Mouse (Mus musculus): ENCODE results near the gene Clip1.
"Not testable (repeated sequence)": the region's sequence is repeated elsewhere in the genome, so short reads cannot be mapped to it uniquely, and the experiment has no call there.

Clip1 gene

GRCm38 (mm10) chr5:123684221-123685144 is at the start of gene Clip1:
Gene Clip1, minus strand, starts transcription at chr5:123684618.
- in situ Hi-C loops (cut with MseI, MboI): no loop called here

- in situ Hi-C loops (cut with MseI, MboI): no loop called here
Measured at GRCm38 (mm10) chr5:123730981-123731380, 46.6 kb upstream of the Clip1 start.

GRCm38 (mm10) chr5:123723816-123724215 is 39.4 kb upstream of the Clip1 start:
- in situ Hi-C loops (cut with MseI, MboI): not testable (repeated sequence)

- in situ Hi-C loops (cut with MseI, MboI): no loop called here
Measured at GRCm38 (mm10) chr5:123720328-123721311, 36.2 kb upstream of the Clip1 start, which contains the start of gene Zcchc8. Gene Zcchc8, minus strand, starts transcription at chr5:123721100.

- in situ Hi-C loops (cut with MseI, MboI): no loop called here
Measured at GRCm38 (mm10) chr5:123714622-123715021, 30.2 kb upstream of the Clip1 start.

GRCm38 (mm10) chr5:123713782-123714181 is 29.4 kb upstream of the Clip1 start:
- in situ Hi-C loops (cut with MseI, MboI): no loop called here

GRCm38 (mm10) chr5:123709571-123709970 is 25.2 kb upstream of the Clip1 start:
- in situ Hi-C loops (cut with MseI, MboI): no loop called here

- in situ Hi-C loops (cut with MseI, MboI): no loop called here
Measured at GRCm38 (mm10) chr5:123708598-123708997, 24.2 kb upstream of the Clip1 start.

GRCm38 (mm10) chr5:123700625-123701024 is 16.2 kb upstream of the Clip1 start:
- in situ Hi-C loops (cut with MseI, MboI): no loop called here

- in situ Hi-C loops (cut with MseI, MboI): loop anchor here (5.0 to 10.0 kb wide), 2 partner anchors 67 to 74 kb away; no protein-coding TSS in a partner anchor
Measured at GRCm38 (mm10) chr5:123699198-123699597, 14.8 kb upstream of the Clip1 start.

- in situ Hi-C loops (cut with MseI, MboI): loop anchor here (5.0 to 10.0 kb wide), 2 partner anchors 65 to 72 kb away; no protein-coding TSS in a partner anchor
Measured at GRCm38 (mm10) chr5:123696961-123697360, 12.5 kb upstream of the Clip1 start.

- in situ Hi-C loops (cut with MseI, MboI): loop anchor here (5.0 to 10.0 kb wide), 2 partner anchors 64 to 71 kb away; no protein-coding TSS in a partner anchor
Measured at GRCm38 (mm10) chr5:123696244-123696643, 11.8 kb upstream of the Clip1 start.

GRCm38 (mm10) chr5:123694468-123694867 is 10.1 kb upstream of the Clip1 start:
- in situ Hi-C loops (cut with MseI, MboI): loop anchor here in 1 of 2 experiments (10.0 kb wide), 1 partner anchor 70 kb away; no protein-coding TSS in a partner anchor

GRCm38 (mm10) chr5:123683377-123684220 is 819 bp downstream of the Clip1 start:
- in situ Hi-C loops (cut with MseI, MboI): no loop called here

GRCm38 (mm10) chr5:123683043-123683376 is 1.4 kb downstream of the Clip1 start:
- in situ Hi-C loops (cut with MseI, MboI): no loop called here

- in situ Hi-C loops (cut with MseI, MboI): no loop called here
Measured at GRCm38 (mm10) chr5:123682372-123682771, 2.0 kb downstream of the Clip1 start.

- in situ Hi-C loops (cut with MseI, MboI): no loop called here
Measured at GRCm38 (mm10) chr5:123679546-123680263, 4.7 kb downstream of the Clip1 start.

GRCm38 (mm10) chr5:123679106-123679505 is 5.3 kb downstream of the Clip1 start:
- in situ Hi-C loops (cut with MseI, MboI): no loop called here

GRCm38 (mm10) chr5:123675717-123676116 is 8.7 kb downstream of the Clip1 start:
- in situ Hi-C loops (cut with MseI, MboI): no loop called here

- in situ Hi-C loops (cut with MseI, MboI): no loop called here
Measured at GRCm38 (mm10) chr5:123675221-123675620, 9.2 kb downstream of the Clip1 start.

Data from mouse trophoblast stem cell (cell line).